Mouse (Mus musculus): ENCODE data around the gene Plg. TPM values are rescaled to one million over a fixed set of nuclear protein-coding genes. Genes with fewer than 3 reads are reported as not detected.

Plg gene
- not detected in 2 replicates for polyA plus RNA-seq (2012)

DNA sequence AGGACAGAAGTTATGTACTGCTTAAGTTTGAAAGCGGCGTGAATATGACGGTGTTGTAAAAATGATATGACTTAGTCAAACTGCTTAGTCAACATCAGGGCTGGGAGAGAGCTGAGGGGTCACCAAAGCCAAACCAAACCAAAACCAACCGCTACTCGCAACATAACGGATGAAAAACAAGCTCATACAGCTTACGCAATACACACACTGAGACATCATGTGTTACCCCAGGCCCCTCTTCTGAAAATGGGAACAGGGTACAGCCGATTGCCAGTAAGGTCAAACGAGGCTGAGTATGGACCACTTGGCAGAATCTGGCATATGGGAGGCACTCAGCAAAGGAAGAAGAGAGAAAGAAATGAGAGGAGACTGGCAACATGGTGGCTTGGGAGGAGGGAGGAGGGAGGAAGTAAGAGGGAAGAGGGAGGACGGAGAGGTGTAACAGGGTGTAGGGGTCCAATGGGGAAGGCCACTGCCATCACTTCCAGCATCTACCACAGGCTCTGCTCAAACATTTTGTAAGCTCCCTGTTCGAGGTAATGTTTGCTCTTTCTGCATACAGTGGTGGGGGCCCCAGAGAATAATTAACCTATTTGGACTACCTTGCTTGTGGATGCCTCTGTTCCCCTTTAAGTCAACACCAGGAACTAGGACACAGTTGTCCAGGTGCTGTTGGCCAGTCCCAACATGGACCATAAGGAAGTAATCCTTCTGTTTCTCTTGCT lies at the start of gene Plg:
TSS of gene Plg (plus strand) at position 628 of the 725 bp plus-strand sequence.
- TF ChIP-seq GATA1 (IDR thresholded peaks at IDR 0.05; ENCODE audit: low read length), result no peak

DNA sequence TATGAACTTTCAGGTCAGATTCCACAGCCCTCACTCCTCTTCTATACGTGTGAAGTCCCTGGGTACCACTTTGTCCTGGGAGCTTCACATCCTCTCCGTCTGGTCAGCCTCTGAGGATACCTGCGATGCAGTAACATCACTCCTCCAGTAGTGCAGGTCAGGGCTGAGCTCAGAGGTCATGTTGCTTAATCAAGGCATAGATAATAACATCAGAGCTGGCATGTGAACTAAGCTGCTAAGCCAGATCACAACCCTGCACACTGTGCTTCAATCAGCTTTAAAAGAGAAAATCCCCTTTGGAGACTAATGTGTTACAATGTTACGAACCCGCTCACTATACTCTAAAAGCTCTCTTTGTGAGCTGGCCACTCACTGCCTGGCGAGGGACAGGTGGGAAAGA lies 43.3 kb upstream of the Plg start:
- no peak for TF ChIP-seq GATA1 (IDR thresholded peaks at IDR 0.05; ENCODE audit: low read length)

DNA sequence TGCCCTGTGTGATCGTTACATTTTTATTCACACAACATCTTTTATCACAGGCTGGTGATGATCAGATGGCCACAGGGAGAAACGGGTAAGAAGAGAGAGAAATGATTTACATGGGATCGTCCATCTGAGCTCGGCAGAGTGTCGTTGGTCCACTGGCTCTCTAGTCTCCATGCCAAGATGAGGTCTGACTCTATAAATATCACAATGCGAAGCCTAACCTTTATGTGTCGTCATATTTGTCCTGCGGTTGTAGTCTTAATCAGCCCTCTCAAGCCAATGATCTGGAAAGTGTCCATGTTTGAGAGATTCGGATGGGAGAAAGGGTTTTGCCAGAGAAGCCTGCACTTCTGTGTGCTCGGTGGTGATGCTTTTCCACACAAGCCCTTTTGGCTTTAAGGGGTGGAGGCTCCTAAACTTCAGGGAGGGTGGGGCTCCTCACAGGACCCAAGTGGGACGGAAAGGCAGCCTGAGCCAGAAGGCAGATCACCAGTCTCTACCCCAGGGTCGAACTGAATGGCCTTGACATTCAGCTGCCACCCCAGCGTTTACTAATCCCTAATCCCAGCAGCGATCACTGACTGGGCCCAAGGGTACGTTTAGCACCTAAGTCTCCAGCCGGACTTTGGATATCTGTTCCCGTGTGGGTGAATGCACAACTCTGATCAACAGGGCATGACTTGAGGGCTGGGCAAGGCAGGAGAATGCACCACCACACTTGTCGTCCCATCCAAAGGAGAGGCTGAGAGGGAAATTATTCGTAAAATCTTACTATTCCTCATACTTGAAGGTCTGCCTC lies 42.1 kb upstream of the Plg start:
- no peak for TF ChIP-seq GATA1 (IDR thresholded peaks at IDR 0.05; ENCODE audit: low read length)

DNA sequence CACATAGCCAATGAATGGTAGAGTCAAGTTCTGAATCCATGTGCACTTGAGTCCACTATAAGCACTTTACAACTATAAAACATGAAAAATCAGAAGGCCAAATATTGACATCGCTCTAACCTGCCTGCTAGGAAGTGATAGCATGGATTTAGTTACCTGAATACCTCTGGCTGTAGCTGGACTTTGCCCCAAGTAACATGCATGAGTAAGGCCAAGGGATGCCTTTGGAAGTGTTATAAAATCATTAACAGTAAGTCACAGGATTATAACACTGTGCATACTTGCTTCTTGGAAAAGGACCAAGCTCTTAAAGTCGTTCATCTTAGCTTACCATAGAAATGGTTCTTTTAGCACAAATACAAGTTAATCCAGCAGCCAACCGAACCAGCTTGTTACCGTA lies 41.3 kb upstream of the Plg start:
- no peak for TF ChIP-seq GATA1 (IDR thresholded peaks at IDR 0.05; ENCODE audit: low read length)

DNA sequence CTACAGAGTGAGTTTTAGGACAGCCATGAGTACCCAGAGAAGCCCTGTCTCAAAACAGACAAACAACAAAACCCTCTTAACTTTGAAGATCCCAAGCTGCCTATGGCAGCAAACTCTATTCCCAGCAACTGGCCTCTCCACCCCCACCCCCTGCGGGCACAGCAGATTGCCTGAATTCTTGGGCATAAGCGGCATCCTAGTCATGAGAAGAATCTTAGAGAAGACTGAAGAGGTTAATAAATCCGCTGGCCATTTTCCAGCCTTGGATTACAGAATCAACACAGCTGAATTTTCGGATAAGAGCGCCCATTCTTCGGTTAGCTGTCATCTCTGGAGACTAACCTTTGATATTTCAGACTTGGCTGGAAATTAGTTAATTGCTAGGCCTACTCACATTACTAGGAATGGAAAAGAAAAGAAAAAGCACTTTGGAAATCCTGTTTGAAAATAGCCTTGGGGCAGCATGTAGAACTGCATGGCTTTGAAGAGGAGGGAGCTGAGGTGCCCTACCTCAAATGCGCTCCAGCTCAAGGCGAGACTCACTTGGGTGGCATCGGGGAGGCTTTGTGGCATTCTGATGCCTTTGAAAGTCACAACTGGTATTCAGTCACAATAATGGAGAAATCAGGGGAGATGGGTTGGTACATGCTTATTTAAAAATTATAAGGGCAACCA lies 34.6 kb upstream of the Plg start:
- no peak for TF ChIP-seq GATA1 (IDR thresholded peaks at IDR 0.05; ENCODE audit: low read length)

DNA sequence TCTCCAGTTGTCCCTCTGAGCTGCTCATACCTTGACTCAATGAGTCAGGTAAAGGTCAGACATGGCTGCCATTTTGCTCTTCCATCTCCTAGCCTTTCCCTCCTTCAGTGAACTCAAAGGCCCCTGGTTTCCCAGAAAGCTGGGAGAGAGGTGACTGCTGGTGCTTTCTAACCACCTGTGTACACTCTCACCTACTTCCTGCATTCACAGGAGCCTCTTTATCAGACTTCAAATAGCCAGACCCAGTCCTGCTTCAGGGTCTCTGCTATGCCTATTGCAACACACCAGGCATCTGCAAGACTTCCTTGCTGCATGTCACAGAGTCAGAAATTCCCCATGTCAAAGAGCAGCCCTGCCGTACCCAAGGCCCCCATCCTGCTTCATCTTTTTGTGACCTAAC lies 30.9 kb upstream of the Plg start:
- TF ChIP-seq GATA1 (IDR thresholded peaks at IDR 0.05; ENCODE audit: low read length), result no peak

DNA sequence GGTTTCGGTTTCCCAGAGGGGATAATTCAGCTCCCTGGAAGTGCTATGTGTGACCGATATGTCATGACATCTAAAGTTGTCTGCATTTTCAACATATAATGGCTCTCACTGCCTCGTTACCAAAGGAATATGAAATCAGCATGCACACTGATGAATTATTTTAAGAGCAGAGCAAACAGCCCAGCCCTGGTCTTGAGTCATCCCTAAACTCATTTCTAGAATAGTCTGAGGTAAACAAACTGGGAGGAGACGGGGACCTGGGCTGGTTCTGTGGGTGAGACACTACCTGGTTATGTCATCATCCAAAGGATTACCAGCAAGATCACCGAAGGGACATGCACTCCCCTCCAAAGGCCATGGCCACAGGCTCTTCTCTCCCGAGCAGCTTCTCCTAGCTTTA lies 26.8 kb upstream of the Plg start:
- no peak for TF ChIP-seq GATA1 (IDR thresholded peaks at IDR 0.05; ENCODE audit: low read length)

DNA sequence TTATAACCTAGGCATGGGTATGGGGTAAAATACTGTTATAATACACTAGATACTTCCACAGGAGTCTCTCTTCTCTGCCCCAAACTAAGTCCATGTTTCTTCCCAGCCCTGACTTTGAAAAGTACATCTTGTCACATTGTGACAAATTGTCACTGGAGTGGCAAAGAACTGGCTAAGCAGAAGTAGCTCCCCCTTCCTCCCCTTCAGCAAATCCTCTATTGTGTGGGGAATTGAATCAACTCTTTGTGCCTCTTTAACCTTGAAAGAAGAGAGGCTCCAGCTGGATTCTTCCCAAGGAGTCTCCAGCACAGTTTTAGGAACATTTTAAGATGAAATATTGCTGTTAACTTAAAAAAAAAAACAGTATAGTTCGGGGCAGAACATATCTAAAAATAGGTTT lies 25.6 kb upstream of the Plg start:
- no peak for TF ChIP-seq GATA1 (IDR thresholded peaks at IDR 0.05; ENCODE audit: low read length)

DNA sequence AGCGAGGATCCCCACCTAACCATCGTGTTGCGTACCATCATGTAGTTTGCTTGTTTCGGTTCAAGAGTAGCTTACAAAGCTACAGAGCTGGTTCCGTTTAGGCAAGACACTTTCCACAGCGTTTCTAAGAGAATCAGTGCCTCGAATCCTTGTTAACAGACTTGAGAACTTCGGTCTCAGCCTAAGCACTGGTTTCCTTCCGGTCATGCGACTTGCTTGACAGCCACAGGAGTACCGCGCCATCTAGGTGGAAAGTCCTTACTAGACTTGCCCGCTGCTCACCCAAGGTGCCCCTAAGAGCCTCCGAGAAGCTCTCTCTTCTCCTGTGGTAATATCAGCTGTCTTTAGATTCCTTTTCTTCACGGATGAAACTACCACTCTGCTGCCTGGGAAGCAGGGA lies 18.5 kb upstream of the Plg start:
- no peak for TF ChIP-seq GATA1 (IDR thresholded peaks at IDR 0.05; ENCODE audit: low read length)

DNA sequence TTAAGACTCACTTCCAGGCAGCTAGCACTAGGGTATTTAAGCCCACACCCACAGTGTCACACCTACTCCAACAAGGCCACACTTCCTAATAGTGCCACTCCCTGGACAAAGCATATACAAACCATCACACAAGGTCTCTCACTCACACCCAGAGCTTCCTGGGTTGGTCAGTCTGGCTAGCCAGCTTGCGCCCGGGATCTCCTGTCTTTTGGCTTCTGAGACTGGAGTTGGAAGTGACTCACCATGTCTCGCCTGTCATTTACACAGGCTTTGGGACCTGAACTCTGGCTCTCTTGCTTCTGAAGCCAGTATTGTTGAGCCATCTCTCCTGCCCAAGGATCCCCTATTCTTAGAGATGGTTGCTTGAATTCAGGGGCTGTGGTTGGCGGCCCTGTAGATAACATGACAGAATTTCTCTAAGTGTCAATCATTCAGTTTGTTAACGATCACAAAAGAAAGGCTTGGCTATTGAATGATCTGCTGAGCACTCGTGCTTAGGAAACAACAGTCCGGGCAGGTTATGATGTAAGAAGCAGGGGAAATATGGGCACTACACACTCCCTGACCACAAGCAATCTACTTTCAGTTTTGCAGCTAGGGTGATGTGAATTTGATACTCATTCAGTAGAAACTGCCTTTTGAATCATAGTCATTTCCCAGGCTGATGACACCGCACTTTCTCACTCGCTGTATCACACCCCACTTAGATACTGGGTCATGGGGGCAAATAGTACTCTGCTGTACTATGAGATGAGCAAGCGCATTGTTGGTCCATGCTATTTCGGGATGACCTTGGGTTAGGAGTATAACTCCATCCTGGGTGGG lies 14.6 kb upstream of the Plg start:
- TF ChIP-seq GATA1 (IDR thresholded peaks at IDR 0.05; ENCODE audit: low read length), result no peak

DNA sequence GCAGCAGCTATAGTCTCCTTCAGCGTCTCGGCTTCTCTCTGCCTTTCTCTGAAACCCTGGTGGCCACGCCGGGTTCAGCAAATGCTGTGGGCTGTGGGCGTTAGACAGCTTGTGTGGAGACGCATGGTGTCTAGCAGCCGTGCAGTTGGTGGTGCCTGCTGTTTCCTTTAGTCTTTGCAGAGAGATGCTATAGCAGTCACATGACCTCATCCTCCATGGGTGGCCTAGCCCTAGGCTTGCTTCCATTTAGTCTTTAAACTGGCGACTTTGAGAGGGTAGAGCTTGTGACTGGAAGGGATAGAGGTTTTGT lies 14.0 kb upstream of the Plg start:
- no peak for TF ChIP-seq GATA1 (IDR thresholded peaks at IDR 0.05; ENCODE audit: low read length)

DNA sequence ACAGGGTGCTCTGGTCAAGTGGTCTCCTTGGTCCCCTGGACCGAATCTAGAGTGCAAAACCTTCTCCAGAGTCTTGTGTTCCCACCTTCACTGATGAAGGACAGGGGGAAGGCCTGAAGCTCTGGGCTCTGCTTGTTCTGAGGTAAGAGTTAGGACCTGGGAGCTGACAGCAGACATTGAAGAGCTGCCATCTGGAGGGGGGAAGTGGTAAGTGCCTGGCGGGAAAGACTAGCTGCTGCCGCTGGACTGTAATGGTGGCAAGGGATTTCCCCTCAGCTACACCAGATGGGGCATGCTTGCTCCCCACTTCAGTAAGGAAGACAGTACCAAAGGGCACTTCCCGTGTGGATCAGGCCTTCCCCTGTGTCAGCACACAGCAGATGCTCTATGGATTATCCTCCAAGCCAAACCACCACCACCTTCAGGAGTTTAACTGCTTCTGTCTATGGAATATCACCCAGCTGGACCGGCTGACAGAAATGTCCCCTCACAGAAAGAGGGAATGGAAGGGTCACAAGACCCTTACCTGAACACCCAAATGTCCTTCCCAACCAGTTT lies 11.0 kb upstream of the Plg start:
- no peak for TF ChIP-seq GATA1 (IDR thresholded peaks at IDR 0.05; ENCODE audit: low read length)

DNA sequence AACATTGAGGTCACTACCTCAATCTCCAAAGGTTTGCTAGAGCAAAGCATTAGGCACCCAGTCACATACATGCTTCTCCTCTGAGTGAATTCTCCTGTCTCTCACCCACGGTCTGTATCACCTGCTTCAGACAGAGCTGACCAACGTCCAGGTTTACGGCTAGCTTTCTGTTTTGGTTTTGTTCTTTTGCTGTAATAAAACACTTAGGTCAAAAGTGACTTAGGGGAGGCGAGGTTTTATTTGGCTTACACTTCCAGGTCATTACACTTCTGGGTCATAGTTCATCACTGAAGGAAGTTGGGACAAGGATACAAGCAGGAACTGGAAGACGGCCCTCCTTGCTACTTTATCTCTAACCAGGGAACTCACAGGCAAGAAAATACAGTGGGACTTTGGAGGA lies 9.0 kb upstream of the Plg start:
- TF ChIP-seq GATA1 (IDR thresholded peaks at IDR 0.05; ENCODE audit: low read length), result no peak

DNA sequence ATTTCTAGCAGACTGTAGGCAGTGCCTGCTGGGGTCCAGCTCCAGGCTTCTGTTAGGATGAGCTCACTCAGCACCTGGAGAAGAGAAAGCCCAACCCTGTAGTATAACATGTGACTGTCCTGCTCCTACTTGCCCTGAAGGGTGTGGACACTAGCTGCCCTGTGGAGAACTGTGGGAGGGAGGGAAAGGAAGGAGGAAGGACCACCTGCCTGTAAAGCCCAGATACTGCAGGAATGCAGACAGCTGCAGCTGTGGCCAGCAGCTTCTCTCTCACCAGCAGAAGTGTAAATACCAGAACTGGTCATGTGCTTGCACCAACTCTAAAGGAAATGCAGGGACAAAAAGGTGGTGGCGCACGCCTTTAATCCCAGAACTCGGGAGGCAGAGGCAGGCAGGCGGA lies 8.1 kb upstream of the Plg start:
- TF ChIP-seq GATA1 (IDR thresholded peaks at IDR 0.05; ENCODE audit: low read length), result no peak

DNA sequence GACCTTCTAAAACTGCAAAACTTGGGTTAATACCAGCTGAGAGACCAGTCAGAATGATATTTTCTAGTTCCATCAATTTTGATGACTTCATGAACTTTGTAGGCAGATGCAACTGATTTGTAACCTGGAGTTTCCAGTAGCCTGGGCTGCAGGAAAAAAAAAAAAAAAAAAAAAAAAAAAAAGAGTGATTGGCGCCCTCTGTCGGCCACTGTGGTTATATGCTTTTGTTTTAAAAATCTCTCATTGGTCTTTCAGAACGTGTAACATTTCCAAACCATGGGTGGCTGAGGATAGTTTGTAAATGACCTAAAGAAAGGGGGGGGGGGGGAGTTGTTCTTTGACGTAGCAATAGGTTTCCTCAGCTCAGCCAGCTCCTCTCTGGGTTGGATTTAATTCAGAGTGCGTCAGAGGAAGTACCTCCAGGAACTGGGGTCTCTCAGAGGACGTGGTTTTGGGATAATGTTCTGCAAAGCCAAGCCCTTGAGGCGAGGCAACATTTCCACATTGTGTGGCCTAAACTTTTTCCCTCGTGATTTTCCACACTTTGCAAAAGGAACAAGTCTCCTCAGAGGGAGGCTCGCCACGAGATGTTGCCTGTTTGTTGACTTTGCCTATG lies 7.0 kb upstream of the Plg start:
- no peak for TF ChIP-seq GATA1 (IDR thresholded peaks at IDR 0.05; ENCODE audit: low read length)
